Comparison of ENCODE assay signal across 30 mouse cellular contexts in the genomic region with DNA sequence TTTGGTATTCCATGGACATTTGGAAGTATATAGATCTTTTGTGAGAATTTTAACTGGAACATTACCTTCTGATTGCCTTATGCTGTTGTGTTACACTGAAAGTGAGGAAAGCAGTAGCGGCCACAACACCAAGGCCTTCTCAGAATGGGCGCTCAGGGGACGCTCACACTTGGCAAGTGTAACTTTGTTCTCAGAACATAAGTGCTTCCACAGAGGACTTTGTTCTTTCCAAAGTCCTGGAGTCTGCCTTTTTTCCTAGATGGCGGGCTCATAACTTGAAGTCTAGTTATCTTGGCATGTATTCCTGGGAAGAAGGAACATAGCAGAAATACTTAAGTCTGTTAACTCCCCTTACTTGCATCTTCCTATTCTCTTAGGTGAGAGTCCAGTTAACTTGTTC. TPM values are rescaled to one million over a fixed set of nuclear protein-coding genes. Genes with fewer than 3 reads are reported as not detected.
DNase-seq lines count a peak whose midpoint lies in the region; ATAC-seq and TF ChIP-seq lines count a peak whose summit lies in the region.
"Had no signal": no experiment of that assay in that cellular context is flagged by ENCODE, and none has a peak within 500 bp of the region (broad histone marks: within the 10 kb centered on the region; RNA-seq: fewer than 3 reads in every experiment).

No protein-coding gene starts in this region.

- WGBS in liver, adult 2 months, result 23% methylated on average over 4 of the region's 4 CpGs
- 84% methylated on average over 4 of the region's 4 CpGs for WGBS in liver, embryonic 12.5 days (ENCODE audit: insufficient replicate concordance)

- peaks cover 30% of the 10 kb centered on the region; the same call in 1 of the 2 replicates for H3K79me2 ChIP-seq in liver, adult 2 months (ENCODE audit: control insufficient read depth, insufficient read depth, low read length)

- ATAC-seq in liver, embryonic 12.5 days, result no peak
- ATAC-seq: forebrain, embryonic 16.5 days; hindbrain, embryonic 16.5 days; intestine, embryonic 16.5 days; midbrain, embryonic 16.5 days; Patski had no signal

- no peaks in the 10 kb centered on the region for H3K9me3 ChIP-seq in liver, embryonic 12.5 days (replicated peaks)
- H3K9me3 ChIP-seq: hindbrain, embryonic 10.5 days; limb, embryonic 15.5 days; liver, embryonic 15.5 days; neural tube, embryonic 12.5 days had no signal

- no peaks in the 10 kb centered on the region for H3K36me3 ChIP-seq in liver, adult 2 months (ENCODE audit: control insufficient read depth, insufficient read depth, low read length)
- peaks cover 14% of the 10 kb centered on the region for H3K36me3 ChIP-seq in liver, embryonic 12.5 days
- H3K36me3 ChIP-seq: liver, embryonic 15.5 days had no signal

- peak; percentile 14 for DNase-seq in adrenal gland, postnatal 14 days
- DNase-seq in adrenal gland, adult (ENCODE audit: inconsistent age in 2 of 2, low spot score in 1 of 2), result no peak
- peak; percentile 44 for DNase-seq in kidney, adult 18-20 months
- DNase-seq in kidney, postnatal 10 days, result no peak
- peak; percentile 73 for DNase-seq in liver, adult 2 months (ENCODE audit: extremely low read depth, low read depth, low spot score)
- peak; percentile 7 for DNase-seq in skeletal muscle tissue, adult 2 months (ENCODE audit: low read depth, low spot score)
- DNase-seq: cerebellum, adult 2 months; gastrocnemius, postnatal 36 days; heart, postnatal 14 days; lung, embryonic 14.5 days; lung, postnatal 14 days; right cerebral cortex, postnatal 4 days; thymus, adult 2 months; thymus, postnatal 36 days had no signal

- TF ChIP-seq POLR2A in liver, adult 2 months (IDR thresholded peaks at IDR 0.05; ENCODE audit: extremely low read depth, insufficient read depth, low read length), result no peak

- no peak for TF ChIP-seq CTCF in liver, adult 2 months (IDR thresholded peaks at IDR 0.05; ENCODE audit: low read depth, low read length)

- no peak overlapping the region for H3K4me3 ChIP-seq in liver, adult 2 months (ENCODE audit: insufficient read depth, low read depth, low read length)
- no peak overlapping the region for H3K4me3 ChIP-seq in liver, embryonic 12.5 days
- H3K4me3 ChIP-seq: erythroblast, embryonic 14.5 days; hindbrain, embryonic 10.5 days; layer of hippocampus, adult 2 months; limb, embryonic 15.5 days; liver, embryonic 15.5 days; neural tube, embryonic 12.5 days had no signal

- no peaks in the 10 kb centered on the region for H3K27me3 ChIP-seq in liver, adult 2 months (ENCODE audit: control insufficient read depth, insufficient read depth, low read length)
- no peaks in the 10 kb centered on the region for H3K27me3 ChIP-seq in liver, embryonic 12.5 days (replicated peaks)
- H3K27me3 ChIP-seq: limb, embryonic 15.5 days; liver, embryonic 15.5 days; neural tube, embryonic 12.5 days; Patski had no signal

- H3K9ac ChIP-seq in liver, adult 2 months (ENCODE audit: low read depth, low read length), result no peak overlapping the region
- no peak overlapping the region for H3K9ac ChIP-seq in liver, embryonic 12.5 days
- H3K9ac ChIP-seq: limb, embryonic 15.5 days; liver, embryonic 15.5 days; lung, embryonic 14.5 days; neural tube, embryonic 12.5 days had no signal

- H3K4me2 ChIP-seq in liver, embryonic 12.5 days, result no peak overlapping the region
- H3K4me2 ChIP-seq: limb, embryonic 15.5 days; liver, embryonic 15.5 days; neural tube, embryonic 12.5 days had no signal

- H3K4me1 ChIP-seq in liver, adult 2 months (ENCODE audit: control insufficient read depth, insufficient read depth, low read length), result peaks cover 33% of the 10 kb centered on the region
- peaks cover 45% of the 10 kb centered on the region for H3K4me1 ChIP-seq in liver, embryonic 12.5 days

- no peak overlapping the region for H3K27ac ChIP-seq in liver, adult 2 months (replicated peaks; ENCODE audit: insufficient read depth, low read depth, low read length)
- no peak overlapping the region for H3K27ac ChIP-seq in liver, embryonic 12.5 days
- H3K27ac ChIP-seq: gastrocnemius, adult 2 months; hindbrain, embryonic 10.5 days; layer of hippocampus, adult 2 months; limb, embryonic 15.5 days; liver, embryonic 15.5 days; neural tube, embryonic 12.5 days had no signal

RNA-seq across cellular contexts. Expression of gene Smad5, which starts 4.3 kb away (rescaled TPM):
- total RNA-seq in adrenal gland, postnatal 14 days (2021), result 50.9 and 61.1 TPM in 2 replicates
- 13.1 and 15.2 TPM in 2 replicates for total RNA-seq in liver, adult 2 months (2014; rRNA removed)
- polyA plus RNA-seq in liver, adult 2 months (2012; rRNA removed), result 8.9 and 10.0 TPM in 2 replicates
- polyA plus RNA-seq in liver, embryonic 12.5 days (2016; fragmentation: Nextera tagmentation; extraction: Ambion mirVana), result 7.3 TPM in 2 replicates

RNA-seq across cellular contexts. Expression of gene Gm45623, which starts 46.5 kb away (rescaled TPM):
- not detected in 2 replicates for total RNA-seq in adrenal gland, postnatal 14 days (2021)
- total RNA-seq in liver, adult 2 months (2014; rRNA removed), result not detected in 2 replicates
- polyA plus RNA-seq in liver, adult 2 months (2012; rRNA removed), result not detected in 2 replicates
- not detected in 2 replicates for polyA plus RNA-seq in liver, embryonic 12.5 days (2016; fragmentation: Nextera tagmentation; extraction: Ambion mirVana)
- total RNA-seq: gastrocnemius, adult 2 months; gastrocnemius, postnatal 36 days; MEL had no signal
- polyA plus RNA-seq: erythroblast, embryonic 14.5 days; forebrain, embryonic 11.5 days; heart, embryonic 14.5 days; hindbrain, embryonic 10.5 days; liver, embryonic 15.5 days; Patski; thymus, adult 2 months had no signal

Comparison
In these comparisons a context has a peak if more than half of its experiments do, and no peak if none do; other contexts are left out.
1. DNase-seq: peak in adrenal gland, postnatal 14 days (single experiment), kidney, adult 18-20 months (single experiment), liver, adult 2 months (single experiment) and skeletal muscle tissue, adult 2 months (single experiment); none in adrenal gland, adult (0 of 2) and kidney, postnatal 10 days (single experiment).